Mouse (Mus musculus): ENCODE data around the gene Fbxw11.
A peak's percentile ranks its signal among the peaks of the same experiment; 100 is the strongest.

Gene Fbxw11

GRCm38 (mm10) chr11:32767496-32768230, 125.1 kb downstream of the Fbxw11 start:
- DNase-seq, result peak; percentile 64

DNA sequence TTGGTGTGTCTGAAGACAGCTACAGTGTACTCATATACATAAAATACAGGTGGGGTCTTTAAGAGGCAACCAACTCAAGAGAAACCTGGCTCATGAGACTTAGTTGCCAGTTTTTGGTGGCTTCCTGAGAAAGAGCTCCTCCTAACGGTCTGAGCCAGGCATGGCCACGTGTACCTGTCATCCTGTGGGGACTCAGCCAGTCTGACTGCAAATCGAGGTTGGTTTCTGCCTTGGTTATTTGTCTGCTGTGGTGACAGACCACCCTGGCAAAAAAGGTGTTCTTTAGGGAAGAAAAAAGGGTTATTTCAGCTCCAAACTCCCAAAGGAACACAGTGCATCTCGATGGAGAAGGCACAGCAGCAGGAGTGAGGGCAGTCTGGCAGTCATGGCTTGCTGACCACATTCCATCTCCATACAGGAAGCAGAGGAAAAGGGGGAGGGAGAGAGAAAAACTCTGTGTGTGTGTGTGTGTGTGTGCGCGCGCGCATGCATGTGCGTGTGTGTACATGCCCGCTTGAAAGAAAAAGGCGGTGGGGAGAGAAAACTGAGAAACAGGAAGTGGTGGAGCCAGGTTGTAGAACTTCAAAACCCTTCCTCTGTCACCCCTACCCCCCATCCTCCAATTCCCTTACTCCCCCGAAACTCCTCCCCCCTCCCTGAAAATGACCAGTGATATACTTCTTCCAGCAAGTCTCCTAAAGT, 126.3 kb downstream of the Fbxw11 start:
- no peak for DNase-seq

DNA sequence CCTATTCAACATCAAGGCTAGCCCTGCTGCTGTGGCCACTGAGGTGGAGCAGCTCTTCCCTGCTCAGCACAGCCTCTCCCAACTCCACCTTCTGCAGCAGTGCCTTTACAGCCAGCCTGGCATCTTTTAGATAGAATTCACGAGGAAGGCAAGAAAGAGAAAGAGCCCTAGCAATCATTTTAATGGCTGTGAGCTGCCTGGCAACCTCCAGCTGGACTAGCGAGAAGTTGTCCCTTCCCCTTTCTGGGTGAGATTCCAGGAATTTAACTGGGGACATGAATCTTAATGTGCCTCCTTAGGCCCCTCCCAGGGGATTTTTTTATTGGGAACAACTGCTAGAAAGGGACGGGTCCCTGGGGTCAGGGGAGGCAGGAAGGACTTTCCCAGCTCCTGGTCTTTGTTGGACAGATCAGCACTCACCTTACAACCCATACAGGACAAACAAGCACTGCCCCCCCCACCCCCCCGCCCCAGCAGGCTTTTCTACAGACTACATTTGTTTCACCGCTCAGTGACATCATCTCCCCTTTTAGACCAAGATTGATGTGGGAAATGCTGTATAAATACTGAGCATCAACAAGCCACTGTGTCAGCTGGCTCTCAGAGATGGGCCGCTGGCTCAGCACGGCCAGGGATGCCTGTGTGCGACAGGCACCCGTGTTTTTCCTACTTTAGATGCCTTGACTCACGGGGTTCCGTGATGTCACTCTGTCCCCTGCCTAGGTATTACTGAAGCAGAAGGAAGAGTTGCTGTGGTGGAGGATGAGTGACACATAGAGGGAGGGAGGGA, 138.4 kb downstream of the Fbxw11 start:
- DNase-seq, result peak; percentile 38

DNA sequence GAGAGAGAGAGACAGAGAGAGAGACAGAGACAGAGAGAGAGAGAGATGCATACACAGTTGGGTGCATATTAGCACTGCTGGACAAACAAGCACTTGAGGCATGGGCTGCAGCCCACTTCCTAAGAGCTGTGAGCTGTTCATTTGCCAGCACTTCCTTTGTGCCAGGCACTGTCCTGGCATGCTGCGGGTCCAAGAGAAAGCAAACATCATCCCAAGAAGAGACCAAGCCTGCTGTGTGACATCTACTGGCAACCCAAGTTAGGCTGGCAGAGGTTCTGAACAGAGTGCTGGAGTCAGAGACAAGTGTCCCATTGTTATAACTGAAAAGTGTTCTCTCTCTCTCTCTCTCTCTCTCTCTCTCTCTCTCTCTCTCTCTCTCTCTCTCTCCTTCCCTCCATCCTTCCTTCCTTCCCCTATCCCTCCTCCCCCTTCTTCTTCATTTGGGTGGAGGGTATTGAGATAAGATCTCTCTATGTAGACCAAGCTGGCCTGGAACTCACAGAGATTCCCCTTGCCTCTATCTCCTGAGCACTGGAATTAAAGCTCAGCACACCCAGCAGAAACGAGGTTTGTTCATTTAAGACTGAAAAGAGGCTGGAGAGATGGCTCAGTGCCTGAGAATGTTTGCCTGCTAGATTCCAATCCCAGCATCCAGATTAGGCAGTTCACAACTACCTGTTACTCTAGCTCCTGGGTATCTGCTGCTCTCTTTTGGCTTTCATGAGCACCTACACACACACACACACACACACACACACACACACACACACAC, 139.3 kb downstream of the Fbxw11 start:
- no peak for DNase-seq

DNA sequence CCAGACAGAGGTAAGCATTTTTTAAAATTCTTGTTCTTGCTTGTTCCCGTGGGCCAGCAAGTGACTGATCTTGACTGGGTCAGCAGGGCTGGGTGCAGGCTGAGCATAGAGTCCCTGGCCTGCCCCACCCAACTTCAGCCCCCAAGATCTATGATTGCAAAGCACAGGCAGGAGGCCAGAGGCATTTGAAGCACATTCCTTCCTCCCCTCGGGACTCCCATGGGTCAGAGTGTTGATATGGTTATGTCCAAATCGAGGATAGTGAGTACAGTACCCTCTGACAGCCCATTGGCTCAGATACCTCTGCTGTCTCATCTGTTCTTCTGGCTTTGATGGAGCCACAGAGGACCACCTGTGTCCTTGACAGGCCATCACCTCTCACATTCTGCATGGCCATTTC, 140.2 kb downstream of the Fbxw11 start:
- peak; percentile 36 for DNase-seq

- DNase-seq, result no peak
Measured at GRCm38 (mm10) chr11:32785591-32786147, 143.1 kb downstream of the Fbxw11 start.

- DNase-seq, result no peak
Measured at GRCm38 (mm10) chr11:32786201-32786600, 143.7 kb downstream of the Fbxw11 start.

GRCm38 (mm10) chr11:32794759-32795445, 152.4 kb downstream of the Fbxw11 start:
- DNase-seq, result no peak
